Mouse (Mus musculus): ENCODE results near the gene B3galnt1.

- no peak for TF ChIP-seq ZC3H11A (IDR thresholded peaks at IDR 0.05; ENCODE audit: borderline replicate concordance, low read depth, low read length)
- no peak for TF ChIP-seq HCFC1 (IDR thresholded peaks at IDR 0.05; ENCODE audit: borderline replicate concordance, insufficient read depth, low read length)
These were observed 73.7 kb downstream of the B3galnt1 start for GRCm38 (mm10) chr3:69525072-69525529.

All from ES-E14 (cell line).